Mouse (Mus musculus) hindbrain, embryonic 14.5 days (tissue): ENCODE results near the gene Zc3h6. TPM values are rescaled to one million over a fixed set of nuclear protein-coding genes. Genes with fewer than 3 reads are reported as not detected.
A peak's percentile ranks its signal among the peaks of the same experiment; 100 is the strongest.

Source experiments
- ATAC-seq: fragments of 200-750 bp; cut with Nextera tagmentation; 2 replicates; pipeline ENCODE4 v1.8.0; 2017; ENCODE audit warnings: moderate number of reproducible peaks, mild to moderate bottlenecking, moderate TSS enrichment, moderate library complexity; ENCODE audit not compliant: low FRiP score
- DNase-seq: peaks from one replicate; pipeline ENCODE4 v3.0.0-alpha.2; 2015; ENCODE audit warnings: low spot score
- H3K27ac ChIP-seq: fragments of 300-500 bp; sonication (generic); 2 replicates; pipeline ENCODE4 v1.5.1; 2014; ENCODE audit warnings: mild to moderate bottlenecking, moderate library complexity
- H3K27me3 ChIP-seq: fragments of 300-500 bp; sonication (generic); 2 replicates; pipeline ENCODE4 v1.6.1; 2014; ENCODE audit warnings: mild to moderate bottlenecking, low read length, mixed read lengths; ENCODE audit not compliant: control insufficient read depth, insufficient read depth
- H3K36me3 ChIP-seq: fragments of 300-500 bp; sonication (generic); replicated peaks from 2 replicates; pipeline ENCODE4 v1.6.1; 2014; ENCODE audit not compliant: control insufficient read depth, insufficient read depth
- H3K4me1 ChIP-seq: fragments of 300-500 bp; sonication (generic); replicated peaks from 2 replicates; pipeline ENCODE4 v1.6.1; 2014; ENCODE audit warnings: antibody characterized with exemption, low read length, mixed read lengths; ENCODE audit not compliant: control insufficient read depth, insufficient read depth
- H3K4me2 ChIP-seq: fragments of 300-500 bp; sonication (generic); replicated peaks from 2 replicates; pipeline ENCODE4 v1.6.1; 2014; ENCODE audit warnings: mild to moderate bottlenecking, moderate library complexity
- H3K4me3 ChIP-seq: fragments of 300-500 bp; sonication (generic); replicated peaks from 2 replicates; pipeline ENCODE4 v1.5.1; 2014; ENCODE audit warnings: mild to moderate bottlenecking, low read length
- H3K9ac ChIP-seq: fragments of 300-500 bp; sonication (generic); 2 replicates; pipeline ENCODE4 v1.6.1; 2014
- H3K9me3 ChIP-seq: fragments of 300-500 bp; sonication (generic); 2 replicates; pipeline ENCODE4 v1.6.1; 2016; ENCODE audit warnings: low read length; ENCODE audit not compliant: control insufficient read depth
- WGBS: fragments of 180-500 bp; shearing (Covaris S2); extraction: QIAGEN DNeasy Blood & Tissue Kit; methylation state at CpG from one replicate; pipeline ENCODE4 v1.1.7; 2014; 5-methylcytosine and 5-hydroxymethylcytosine counted together
- polyA plus RNA-seq: library from polyadenylated mRNA; unstranded; fragments of >200 nt; fragmentation: Nextera tagmentation; extraction: Ambion mirVana; gene quantifications from 2 replicates; pipeline ENCODE4 v1.2.1, GENCODE M21; 2014

The Zc3h6 gene
- polyA plus RNA-seq, 1 experiment from 2014 or later, result 4.8 TPM

- no peak for ATAC-seq
- Histone ChIP-seq H3K9me3 (no peaks in the 10 kb centered on the region), H3K27ac (no peak within 1 kb of the TSS), H3K4me1 (no peaks in the 10 kb centered on the region), H3K4me2 (no peak within 1 kb of the TSS), H3K4me3 (no peak within 1 kb of the TSS), H3K9ac (no peak within 1 kb of the TSS), H3K27me3 (no peaks in the 10 kb centered on the region), H3K36me3 (no peaks in the 10 kb centered on the region)
- no peak for DNase-seq
- WGBS, result 73% methylated on average over 8 of the region's 8 CpGs
Measured at GRCm38 (mm10) chr2:129047811-129048210, 80.6 kb downstream of the Zc3h6 start, which contains the start of gene Vinac1. Gene Vinac1 (minus strand): TSS chr2:129048172.

GRCm38 (mm10) chr2:129052451-129052983, 85.3 kb downstream of the Zc3h6 start:
- Histone ChIP-seq H3K9ac (no peak overlapping the region), H3K36me3 (no peaks in the 10 kb centered on the region), H3K4me3 (no peak overlapping the region), H3K27me3 (no peaks in the 10 kb centered on the region), H3K4me2 (no peak overlapping the region), H3K9me3 (0 out of 2 replicates have a peak, but pooled peaks cover 5% of the 10 kb centered on the region), H3K27ac (no peak overlapping the region), H3K4me1 (no peaks in the 10 kb centered on the region)
- DNase-seq, result no peak
- no peak for ATAC-seq
- 78% methylated on average over 4 of the region's 4 CpGs for WGBS

DNA sequence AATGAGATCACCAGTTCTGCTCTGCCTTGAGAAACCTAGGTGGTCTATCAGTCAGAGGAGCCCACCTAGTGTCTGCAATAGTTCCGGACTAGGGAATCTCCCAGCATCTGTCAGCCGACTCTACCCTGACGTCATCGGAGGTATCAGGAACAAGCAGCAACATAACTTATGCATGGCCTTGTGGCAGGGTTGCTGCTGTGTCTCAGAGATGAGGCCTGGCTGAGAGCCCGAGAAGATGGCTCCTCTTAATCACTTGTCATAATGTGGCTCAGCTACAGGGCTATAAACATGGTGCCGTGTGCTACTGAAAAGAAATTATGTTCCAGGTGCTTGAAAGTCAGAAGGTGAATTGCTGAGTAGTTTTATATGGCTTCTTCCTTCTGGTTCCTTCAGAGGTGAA, 88.5 kb downstream of the Zc3h6 start:
- H3K9ac ChIP-seq, result no peak overlapping the region
- 0 out of 2 replicates have a peak, but pooled peaks cover 5% of the 10 kb centered on the region for H3K9me3 ChIP-seq
- H3K4me2 ChIP-seq, result no peak overlapping the region
- H3K36me3 ChIP-seq, result no peaks in the 10 kb centered on the region
- no peak overlapping the region for H3K4me3 ChIP-seq
- DNase-seq (no peak), ATAC-seq (no peak)
- no peak overlapping the region for H3K27ac ChIP-seq
- 88% methylated on average over 6 of the region's 6 CpGs for WGBS
- no peaks in the 10 kb centered on the region for H3K4me1 ChIP-seq
- no peaks in the 10 kb centered on the region for H3K27me3 ChIP-seq

DNA sequence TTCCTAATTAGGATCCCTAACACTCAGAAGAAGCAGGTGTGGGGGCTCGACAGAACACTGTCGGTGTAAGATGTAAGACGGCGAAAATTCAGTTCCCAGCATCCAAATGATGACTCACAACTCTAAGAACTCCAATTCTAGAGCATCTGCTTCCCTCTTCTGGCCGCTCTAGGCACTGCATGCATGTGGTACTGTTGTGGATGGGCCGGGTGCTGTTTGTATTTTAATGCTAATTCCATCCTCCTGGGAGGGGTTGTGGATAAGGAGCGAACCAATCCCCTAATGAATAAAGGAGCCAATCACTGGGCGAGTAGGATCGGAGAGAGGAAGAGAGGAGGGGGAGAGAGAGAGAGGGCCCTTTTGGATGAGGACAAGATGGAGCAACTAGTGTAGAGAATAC, 89.4 kb downstream of the Zc3h6 start:
- Histone ChIP-seq H3K9me3 (0 out of 2 replicates have a peak, but pooled peaks cover 5% of the 10 kb centered on the region), H3K4me1 (no peaks in the 10 kb centered on the region), H3K27ac (no peak overlapping the region), H3K4me2 (no peak overlapping the region), H3K4me3 (no peak overlapping the region), H3K36me3 (no peaks in the 10 kb centered on the region), H3K9ac (no peak overlapping the region), H3K27me3 (no peaks in the 10 kb centered on the region)
- no peak for DNase-seq
- no peak for ATAC-seq
- 44% methylated on average over 9 of the region's 9 CpGs for WGBS

- Histone ChIP-seq H3K4me3 (no peak overlapping the region), H3K4me1 (no peaks in the 10 kb centered on the region), H3K27me3 (no peaks in the 10 kb centered on the region), H3K4me2 (no peak overlapping the region), H3K27ac (no peak overlapping the region), H3K9me3 (0 out of 2 replicates have a peak, but pooled peaks cover 5% of the 10 kb centered on the region), H3K9ac (no peak overlapping the region), H3K36me3 (no peaks in the 10 kb centered on the region)
- DNase-seq, result no peak
- 93% methylated on average over 8 of the region's 8 CpGs for WGBS
- ATAC-seq, result no peak
Measured at GRCm38 (mm10) chr2:129057256-129057655, 90.1 kb downstream of the Zc3h6 start.

DNA sequence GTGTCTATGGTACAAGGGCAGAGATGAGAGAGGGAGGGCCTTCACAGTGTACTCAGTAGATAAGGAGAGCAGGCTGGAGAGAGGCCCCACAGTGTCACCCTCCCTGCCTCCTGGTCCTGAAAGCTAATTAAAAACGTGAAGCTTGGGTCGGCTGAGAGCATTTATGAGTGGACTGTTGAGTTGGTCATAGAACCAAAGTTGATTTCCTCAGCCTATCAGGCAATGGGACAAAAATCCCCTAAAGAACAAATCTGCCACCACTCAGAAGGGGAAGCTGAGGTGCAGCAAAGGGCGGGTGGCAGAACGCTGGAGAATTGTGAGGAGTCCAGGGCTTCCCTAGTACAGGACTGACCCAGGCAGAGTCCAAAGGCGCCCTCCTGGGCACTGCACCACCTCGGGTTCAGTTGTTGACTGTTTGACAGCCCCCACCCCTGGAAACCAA, 90.7 kb downstream of the Zc3h6 start:
- H3K9ac ChIP-seq, result no peak overlapping the region
- H3K4me2 ChIP-seq, result no peak overlapping the region
- H3K4me3 ChIP-seq, result no peak overlapping the region
- DNase-seq, result no peak
- WGBS, result 94% methylated on average over 6 of the region's 6 CpGs
- H3K4me1 ChIP-seq, result no peaks in the 10 kb centered on the region
- 0 out of 2 replicates have a peak, but pooled peaks cover 5% of the 10 kb centered on the region for H3K9me3 ChIP-seq
- ATAC-seq, result no peak
- H3K36me3 ChIP-seq, result no peaks in the 10 kb centered on the region
- H3K27me3 ChIP-seq, result no peaks in the 10 kb centered on the region
- H3K27ac ChIP-seq, result no peak overlapping the region

DNA sequence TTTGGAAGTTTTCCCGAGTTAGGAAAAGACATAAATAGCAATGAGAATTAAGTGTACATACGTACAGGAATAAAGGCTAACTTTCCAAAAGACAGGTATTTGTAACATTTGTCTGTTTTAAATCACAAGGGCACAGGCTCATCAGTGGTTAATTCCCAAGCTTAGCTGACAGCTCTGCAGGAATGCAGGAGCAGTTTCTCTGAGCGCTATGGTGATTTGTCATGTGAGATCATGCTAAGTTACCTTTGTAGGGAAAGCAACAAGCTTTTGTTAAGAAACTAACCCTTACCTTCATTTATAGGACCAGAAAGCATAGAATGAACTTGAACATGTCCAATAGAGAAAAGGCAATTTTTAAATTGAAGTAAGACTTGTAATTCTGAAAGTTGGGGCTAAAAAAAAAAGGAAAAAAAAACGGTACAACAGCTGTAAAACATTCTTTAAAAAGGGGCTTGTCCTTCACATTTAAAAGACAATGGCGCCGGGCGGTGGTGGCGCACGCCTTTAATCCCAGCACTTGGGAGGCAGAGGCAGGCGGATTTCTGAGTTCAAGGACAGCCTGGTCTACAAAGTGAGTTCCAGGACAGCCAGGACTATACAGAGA, 94.4 kb downstream of the Zc3h6 start:
- Histone ChIP-seq H3K9ac (no peak overlapping the region), H3K27me3 (no peaks in the 10 kb centered on the region), H3K27ac (no peak overlapping the region), H3K36me3 (no peaks in the 10 kb centered on the region), H3K4me1 (0 out of 2 replicates have a peak, but pooled peaks cover 5% of the 10 kb centered on the region), H3K9me3 (0 out of 2 replicates have a peak, but pooled peaks cover 2% of the 10 kb centered on the region), H3K4me3 (no peak overlapping the region), H3K4me2 (no peak overlapping the region)
- DNase-seq (no peak), ATAC-seq (no peak)
- 79% methylated on average over 10 of the region's 10 CpGs for WGBS

DNA sequence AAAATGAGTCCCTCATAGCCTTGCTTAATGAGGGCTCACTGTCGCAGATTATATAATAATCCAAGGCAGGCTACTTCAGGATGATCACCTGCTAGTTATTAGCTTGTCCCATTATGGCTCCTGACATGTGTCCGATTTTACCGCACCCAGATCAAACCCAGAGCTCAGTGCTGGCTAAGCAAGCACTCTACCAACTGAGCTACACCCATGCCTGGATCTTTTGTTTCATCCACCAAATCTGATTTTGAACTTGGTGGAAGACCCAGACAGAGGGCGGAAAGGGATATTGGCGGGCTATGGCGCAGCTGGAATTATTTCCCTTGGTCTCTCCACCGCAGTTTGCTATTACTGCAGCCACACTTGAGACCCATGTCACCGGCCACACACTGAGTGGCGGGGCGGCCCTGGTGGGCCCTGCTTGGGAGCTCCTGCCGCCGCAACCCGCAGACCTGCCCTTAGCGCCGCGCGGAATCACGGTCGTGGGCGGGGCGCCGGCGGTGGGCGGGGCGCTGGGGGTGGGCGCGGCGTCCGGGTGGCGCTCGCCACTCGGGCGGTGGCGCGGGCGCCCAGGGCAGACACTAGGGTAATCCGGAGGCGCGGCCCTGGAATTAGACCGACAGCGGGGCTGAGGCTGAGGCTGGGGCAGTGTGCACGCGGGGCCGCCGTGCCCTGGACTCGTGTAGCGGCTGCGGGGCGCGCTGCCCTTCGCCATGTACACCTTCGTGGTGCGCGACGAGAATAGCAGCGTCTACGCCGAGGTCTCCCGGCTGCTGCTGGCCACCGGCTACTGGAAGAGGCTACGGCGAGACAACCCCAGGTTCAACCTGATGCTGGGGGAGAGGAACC, 98.5 kb downstream of the Zc3h6 start, which contains the start of gene Ttl:
Gene Ttl, plus strand, starts transcription at position 506 of the 846 bp plus-strand sequence.
- Histone ChIP-seq H3K4me2 (peak within 1 kb of the TSS; percentile 62), H3K4me1 (peaks cover 30% of the 10 kb centered on the region), H3K9ac (peak within 1 kb of the TSS; percentile 96), H3K9me3 (no peaks in the 10 kb centered on the region), H3K27me3 (no peaks in the 10 kb centered on the region), H3K36me3 (0 out of 2 replicates have a peak, but pooled peaks cover 15% of the 10 kb centered on the region), H3K27ac (peak within 1 kb of the TSS; percentile 87), H3K4me3 (peak within 1 kb of the TSS; percentile 92)
- WGBS, result under 1% methylated on average over 61 of the region's 62 CpGs
- DNase-seq (peak; percentile 75), ATAC-seq (peak; percentile 95)

- WGBS, result 0% methylated on average over 20 of the region's 20 CpGs
- ATAC-seq (peak; percentile 62), DNase-seq (peak; percentile 61)
- Histone ChIP-seq H3K36me3 (0 out of 2 replicates have a peak, but pooled peaks cover 16% of the 10 kb centered on the region), H3K4me3 (peak overlapping the region; percentile 92), H3K4me1 (peaks cover 30% of the 10 kb centered on the region), H3K4me2 (peak overlapping the region; percentile 62), H3K9ac (peak overlapping the region; percentile 96), H3K27me3 (no peaks in the 10 kb centered on the region), H3K9me3 (no peaks in the 10 kb centered on the region), H3K27ac (peak overlapping the region; percentile 87)
Measured at GRCm38 (mm10) chr2:129066326-129066725, 99.1 kb downstream of the Zc3h6 start.
